In the genomic region with DNA sequence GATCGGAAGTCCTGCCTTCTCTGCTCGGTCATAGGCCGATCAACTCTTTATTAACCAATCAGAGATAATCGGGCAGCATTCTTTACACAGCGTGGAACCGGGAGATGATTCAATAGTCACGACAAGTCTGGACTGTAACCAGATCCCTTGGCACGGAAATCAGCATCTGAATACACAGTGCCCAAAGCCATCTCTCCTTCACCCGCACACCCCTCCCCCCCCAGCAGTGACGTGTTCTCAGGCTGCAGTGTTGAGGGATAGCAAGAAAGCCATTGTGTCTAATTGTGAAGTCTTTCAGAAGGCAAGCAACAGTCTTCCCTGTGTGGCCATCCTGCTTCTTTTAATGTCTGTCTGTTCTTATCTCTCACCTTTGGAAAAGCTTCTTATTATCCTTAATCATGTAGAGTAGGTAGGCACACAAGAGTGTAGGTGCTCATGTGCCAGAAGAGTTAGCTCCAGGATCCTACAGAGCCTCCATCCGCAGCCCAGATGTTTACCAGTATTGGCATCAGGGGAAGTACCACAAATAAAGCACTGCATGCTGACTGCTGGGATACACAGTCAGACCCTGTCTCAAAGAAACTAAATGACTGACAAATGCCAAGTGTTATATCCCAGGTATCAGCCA, we compare ENCODE assay signal across 9 mouse cellular contexts. TPM values are rescaled to one million over a fixed set of nuclear protein-coding genes. Genes with fewer than 3 reads are reported as not detected.
DNase-seq lines count a peak whose midpoint lies in the region; ATAC-seq and TF ChIP-seq lines count a peak whose summit lies in the region.
"Had no signal": no experiment of that assay in that cellular context is flagged by ENCODE, and none has a peak within 500 bp of the region (broad histone marks: within the 10 kb centered on the region; RNA-seq: fewer than 3 reads in every experiment).

No protein-coding gene starts in this region.

- H3K79me2 ChIP-seq in MEL (ENCODE audit: control insufficient read depth, insufficient read depth, low read length, poor library complexity) (no peaks in the 10 kb centered on the region), myocyte (ENCODE audit: control insufficient read depth, insufficient read depth) (no peaks in the 10 kb centered on the region)

- no peaks in the 10 kb centered on the region; a peak in 1 of 4 replicates for H3K27me3 ChIP-seq in MEL (ENCODE audit: control insufficient read depth in 1 of 2, insufficient read depth in 2 of 2, low read length in 2 of 2)
- no peaks in the 10 kb centered on the region for H3K27me3 ChIP-seq in forebrain, embryonic 12.5 days
- no peaks in the 10 kb centered on the region for H3K27me3 ChIP-seq in heart, postnatal 0 days (ENCODE audit: control insufficient read depth, insufficient read depth, low read length)
- peaks cover 4% of the 10 kb centered on the region; the same call in 1 of the 2 replicates for H3K27me3 ChIP-seq in liver, embryonic 12.5 days (replicated peaks)
- H3K27me3 ChIP-seq in myocyte (ENCODE audit: control insufficient read depth, insufficient read depth, insufficient read length), result no peaks in the 10 kb centered on the region

- peak overlapping the region; percentile 49 to 61 for H3K4me3 ChIP-seq in MEL (ENCODE audit: control insufficient read depth in 1 of 2, insufficient read depth in 1 of 2, low read depth in 2 of 2, low read length in 2 of 2)
- peak overlapping the region; percentile 33 for H3K4me3 ChIP-seq in forebrain, embryonic 12.5 days (replicated peaks)
- peak overlapping the region; percentile 41 for H3K4me3 ChIP-seq in heart, postnatal 0 days (ENCODE audit: low read depth, low read length)
- peak overlapping the region; percentile 47 for H3K4me3 ChIP-seq in liver, embryonic 12.5 days
- peak overlapping the region; percentile 16 for H3K4me3 ChIP-seq in myocyte

- no peak overlapping the region for H3ac ChIP-seq in myocyte (ENCODE audit: control insufficient read depth, insufficient read length)

- WGBS in forebrain, embryonic 12.5 days, result under 1% methylated on average over 11 of the region's 11 CpGs
- 3% methylated on average over 11 of the region's 11 CpGs for WGBS in heart, postnatal 0 days
- WGBS in liver, embryonic 12.5 days (ENCODE audit: insufficient replicate concordance), result 6% methylated on average over 11 of the region's 11 CpGs

- peaks cover 0 to 8% of the 10 kb centered on the region in 2 experiments; a peak in 2 of 4 replicates for H3K36me3 ChIP-seq in MEL (ENCODE audit: control insufficient read depth in 1 of 2, insufficient read depth in 2 of 2, low read length in 2 of 2)
- H3K36me3 ChIP-seq in forebrain, embryonic 12.5 days (replicated peaks), result no peaks in the 10 kb centered on the region
- H3K36me3 ChIP-seq in heart, postnatal 0 days (replicated peaks; ENCODE audit: control insufficient read depth, insufficient read depth, low read length), result no peaks in the 10 kb centered on the region
- no peaks in the 10 kb centered on the region for H3K36me3 ChIP-seq in liver, embryonic 12.5 days
- no peaks in the 10 kb centered on the region for H3K36me3 ChIP-seq in myocyte (ENCODE audit: control insufficient read depth, insufficient read depth)

- H3K4me1 ChIP-seq in MEL (ENCODE audit: control insufficient read depth in 1 of 2, insufficient read depth in 2 of 2, low read length in 2 of 2), result peaks cover 3 to 8% of the 10 kb centered on the region in 2 experiments
- H3K4me1 ChIP-seq in forebrain, embryonic 12.5 days, result peaks cover 17% of the 10 kb centered on the region
- H3K4me1 ChIP-seq in heart, postnatal 0 days (ENCODE audit: control insufficient read depth, insufficient read depth), result peaks cover 13% of the 10 kb centered on the region; the same call in 1 of the 2 replicates
- H3K4me1 ChIP-seq in liver, embryonic 12.5 days, result peaks cover 15% of the 10 kb centered on the region

- peak overlapping the region; percentile 73 for H3K27ac ChIP-seq in MEL (ENCODE audit: control insufficient read depth, low read depth, low read length)
- peak overlapping the region; percentile 88 for H3K27ac ChIP-seq in forebrain, embryonic 12.5 days
- peak overlapping the region; percentile 46; the same call in 1 of the 2 replicates for H3K27ac ChIP-seq in heart, postnatal 0 days (ENCODE audit: low read depth)
- no peak overlapping the region for H3K27ac ChIP-seq in liver, embryonic 12.5 days

- no peak for TF ChIP-seq CTCF in MEL (IDR thresholded peaks at IDR 0.05 in 2 of 3, conservative IDR thresholded peaks at IDR 0.05 in 1 of 3; ENCODE audit: control insufficient read depth in 1 of 3, insufficient read depth in 1 of 3, low read depth in 2 of 3, low read length in 3 of 3, poor library complexity in 1 of 3, severe bottlenecking in 1 of 3)
- no peak for TF ChIP-seq CTCF in heart, postnatal 0 days (IDR thresholded peaks at IDR 0.05; ENCODE audit: low read depth)

- peak; percentile 90 for DNase-seq in MEL (ENCODE audit: low read depth, low spot score)
- DNase-seq in heart, postnatal 0 days (ENCODE audit: low spot score), result peak; percentile 75
- peak; percentile 69 to 78 for DNase-seq in kidney, postnatal 25 days
- peak; percentile 63 for DNase-seq in urinary bladder, postnatal 25 days (ENCODE audit: low spot score)

- peak in 1 of 2 experiments; percentile 23; a peak in 1 of 4 replicates for TF ChIP-seq EP300 in MEL (IDR thresholded peaks at IDR 0.05; ENCODE audit: low read depth in 1 of 2, low read length in 2 of 2)
- no peak for TF ChIP-seq EP300 in heart, postnatal 0 days (IDR thresholded peaks at IDR 0.05; ENCODE audit: low read depth)

- ATAC-seq in cerebellum, adult (ENCODE audit: insufficient number of reproducible peaks, low FRiP score, low TSS enrichment), result peak; percentile 90
- peak; percentile 99 for ATAC-seq in forebrain, embryonic 12.5 days (ENCODE audit: low FRiP score)
- peak; percentile 94 for ATAC-seq in heart, postnatal 0 days (ENCODE audit: insufficient read depth, low read depth)
- peak; percentile 84 for ATAC-seq in liver, embryonic 12.5 days

- H3K4me2 ChIP-seq in forebrain, embryonic 12.5 days, result peak overlapping the region; percentile 58
- H3K4me2 ChIP-seq in heart, postnatal 0 days (ENCODE audit: low read depth, low read length), result peak overlapping the region; percentile 69
- peak overlapping the region; percentile 73 for H3K4me2 ChIP-seq in liver, embryonic 12.5 days
- H3K4me2 ChIP-seq in myocyte (ENCODE audit: low read depth), result peak overlapping the region; percentile 70

- H3K9me3 ChIP-seq in MEL (replicated peaks; ENCODE audit: insufficient read depth, low read length), result no peaks in the 10 kb centered on the region
- H3K9me3 ChIP-seq in forebrain, embryonic 12.5 days, result no peaks in the 10 kb centered on the region
- H3K9me3 ChIP-seq in heart, postnatal 0 days (replicated peaks; ENCODE audit: control insufficient read depth, low read length), result no peaks in the 10 kb centered on the region
- H3K9me3 ChIP-seq in liver, embryonic 12.5 days (replicated peaks), result no peaks in the 10 kb centered on the region

- TF ChIP-seq POLR2A in MEL (IDR thresholded peaks at IDR 0.05; ENCODE audit: control insufficient read depth in 1 of 2, insufficient read depth in 1 of 2, low read depth in 1 of 2, low read length in 2 of 2, poor library complexity in 1 of 2), result peak; percentile 48 to 69; a peak in 3 of 4 replicates
- TF ChIP-seq POLR2A in myocyte (IDR thresholded peaks at IDR 0.05; ENCODE audit: insufficient read length, low read depth), result no peak

- TF ChIP-seq RAD21 in MEL (IDR thresholded peaks at IDR 0.05; ENCODE audit: low read depth, low read length), result no peak

- peak overlapping the region; percentile 66 for H3K9ac ChIP-seq in MEL (ENCODE audit: control insufficient read depth, low read depth, low read length, poor library complexity, severe bottlenecking)
- H3K9ac ChIP-seq in forebrain, embryonic 12.5 days, result peak overlapping the region; percentile 22; the same call in 1 of the 2 replicates
- peak overlapping the region; percentile 33; the same call in 1 of the 2 replicates for H3K9ac ChIP-seq in heart, postnatal 0 days (replicated peaks; ENCODE audit: low read depth, low read length)
- peak overlapping the region; percentile 29 for H3K9ac ChIP-seq in liver, embryonic 12.5 days

RNA-seq across cellular contexts. Expression of a gene that starts 13.0 kb away (rescaled TPM):
- total RNA-seq in MEL (2012; rRNA removed), result 862 and 1,292 TPM in 2 replicates
- polyA plus RNA-seq in MEL (2012; ENCODE audit: insufficient read depth in 1 of 2, insufficient read length in 2 of 2, low read depth in 1 of 2, low replicate concordance in 2 of 2, missing spikeins in 1 of 2), result 1,000 to 10,000 TPM in 1 of 2 experiments, 100 to 1,000 TPM in 1; 817 to 2,606 TPM
- polyA plus RNA-seq in forebrain, embryonic 12.5 days (2016; fragmentation: Nextera tagmentation; extraction: Ambion mirVana), result 1,649 and 1,743 TPM in 2 replicates
- 1,140 and 1,565 TPM in 2 replicates for total RNA-seq in heart, postnatal 0 days (2014; rRNA removed; ENCODE audit: low replicate concordance)
- polyA plus RNA-seq in heart, postnatal 0 days (2015; fragmentation: Nextera tagmentation; extraction: Ambion mirVana), result 1,324 and 1,428 TPM in 2 replicates
- polyA plus RNA-seq in liver, embryonic 12.5 days (2016; fragmentation: Nextera tagmentation; extraction: Ambion mirVana), result 1,383 and 1,459 TPM in 2 replicates
- polyA plus RNA-seq in myocyte (2012; fragmentation: generic; extraction: Trizol), result 3,517 TPM

RNA-seq across cellular contexts. Expression of a gene that starts 20.2 kb away (rescaled TPM):
- total RNA-seq in MEL (2012; rRNA removed), result 0.23 and 0.69 TPM in 2 replicates
- polyA plus RNA-seq in MEL (2012; ENCODE audit: insufficient read depth in 1 of 2, insufficient read length in 2 of 2, low read depth in 1 of 2, low replicate concordance in 2 of 2, missing spikeins in 1 of 2), result 1 to 10 TPM in 1 of 2 experiments, not detected in 1; 1.5 TPM
- polyA plus RNA-seq in forebrain, embryonic 12.5 days (2016; fragmentation: Nextera tagmentation; extraction: Ambion mirVana), result 3.1 and 3.3 TPM in 2 replicates
- total RNA-seq in heart, postnatal 0 days (2014; rRNA removed; ENCODE audit: low replicate concordance), result not detected in 2 replicates
- 0.41 and 1.2 TPM in 2 replicates for polyA plus RNA-seq in heart, postnatal 0 days (2015; fragmentation: Nextera tagmentation; extraction: Ambion mirVana)
- polyA plus RNA-seq in liver, embryonic 12.5 days (2016; fragmentation: Nextera tagmentation; extraction: Ambion mirVana), result 1.4 and 2.5 TPM in 2 replicates
- 0.58 TPM for polyA plus RNA-seq in myocyte (2012; fragmentation: generic; extraction: Trizol)

RNA-seq across cellular contexts. Expression of a gene that starts 35.8 kb away (rescaled TPM):
- total RNA-seq in MEL (2012; rRNA removed), result 4.3 and 4.9 TPM in 2 replicates
- 10 to 100 TPM in 1 of 2 experiments, not detected in 1; 10.9 TPM for polyA plus RNA-seq in MEL (2012; ENCODE audit: insufficient read depth in 1 of 2, insufficient read length in 2 of 2, low read depth in 1 of 2, low replicate concordance in 2 of 2, missing spikeins in 1 of 2)
- polyA plus RNA-seq in forebrain, embryonic 12.5 days (2016; fragmentation: Nextera tagmentation; extraction: Ambion mirVana), result 4.1 and 7.3 TPM in 2 replicates
- 6.0 and 10.9 TPM in 2 replicates for total RNA-seq in heart, postnatal 0 days (2014; rRNA removed; ENCODE audit: low replicate concordance)
- polyA plus RNA-seq in heart, postnatal 0 days (2015; fragmentation: Nextera tagmentation; extraction: Ambion mirVana), result 12.8 and 13.0 TPM in 2 replicates
- polyA plus RNA-seq in liver, embryonic 12.5 days (2016; fragmentation: Nextera tagmentation; extraction: Ambion mirVana), result 32.8 and 33.9 TPM in 2 replicates
- polyA plus RNA-seq in myocyte (2012; fragmentation: generic; extraction: Trizol), result 1.4 TPM

RNA-seq across cellular contexts. Expression of a gene that starts 48.4 kb away (rescaled TPM):
- total RNA-seq in MEL (2012; rRNA removed), result 91.6 and 91.8 TPM in 2 replicates
- polyA plus RNA-seq in MEL (2012; ENCODE audit: insufficient read depth in 1 of 2, insufficient read length in 2 of 2, low read depth in 1 of 2, low replicate concordance in 2 of 2, missing spikeins in 1 of 2) (1,000 to 10,000 TPM in 1 of 2 experiments, 100 to 1,000 TPM in 1; 117 to 2,689 TPM), myocyte (2012; fragmentation: generic; extraction: Trizol) (142 TPM)
- polyA plus RNA-seq in forebrain, embryonic 12.5 days (2016; fragmentation: Nextera tagmentation; extraction: Ambion mirVana), result 303 and 310 TPM in 2 replicates
- 45.7 and 51.2 TPM in 2 replicates for total RNA-seq in heart, postnatal 0 days (2014; rRNA removed; ENCODE audit: low replicate concordance)
- polyA plus RNA-seq in heart, postnatal 0 days (2015; fragmentation: Nextera tagmentation; extraction: Ambion mirVana), result 63.9 and 65.7 TPM in 2 replicates
- 99.1 and 109 TPM in 2 replicates for polyA plus RNA-seq in liver, embryonic 12.5 days (2016; fragmentation: Nextera tagmentation; extraction: Ambion mirVana)

RNA-seq across cellular contexts. Expression of a gene that starts 50.7 kb away (rescaled TPM):
- total RNA-seq in MEL (2012; rRNA removed), result not detected in 2 replicates
- not detected for polyA plus RNA-seq in MEL (2012; ENCODE audit: insufficient read depth in 1 of 2, insufficient read length in 2 of 2, low read depth in 1 of 2, low replicate concordance in 2 of 2, missing spikeins in 1 of 2)
- polyA plus RNA-seq in forebrain, embryonic 12.5 days (2016; fragmentation: Nextera tagmentation; extraction: Ambion mirVana), result not detected in 2 replicates
- not detected in 2 replicates for total RNA-seq in heart, postnatal 0 days (2014; rRNA removed; ENCODE audit: low replicate concordance)
- not detected in 2 replicates for polyA plus RNA-seq in heart, postnatal 0 days (2015; fragmentation: Nextera tagmentation; extraction: Ambion mirVana)
- polyA plus RNA-seq in liver, embryonic 12.5 days (2016; fragmentation: Nextera tagmentation; extraction: Ambion mirVana), result not detected in 2 replicates
- polyA plus RNA-seq in myocyte (2012; fragmentation: generic; extraction: Trizol), result not detected
- polyA plus RNA-seq: large intestine, adult 2 months had no signal
